Mouse (Mus musculus) liver, adult 2 months (tissue): ENCODE results near the gene Nfkb1.

Experiments
- CTCF ChIP-seq: fragments of 200-500 bp; IDR thresholded peaks from 2 replicates; pipeline ENCODE4 v1.5.1; 2011; ENCODE audit warnings: low read depth, low read length, control low read depth
- POLR2A ChIP-seq: fragments of 200-500 bp; IDR thresholded peaks from 2 replicates; pipeline ENCODE4 v1.6.1; 2011; ENCODE audit warnings: low read length, control low read depth; ENCODE audit not compliant: insufficient read depth; ENCODE audit errors: extremely low read depth

DNA sequence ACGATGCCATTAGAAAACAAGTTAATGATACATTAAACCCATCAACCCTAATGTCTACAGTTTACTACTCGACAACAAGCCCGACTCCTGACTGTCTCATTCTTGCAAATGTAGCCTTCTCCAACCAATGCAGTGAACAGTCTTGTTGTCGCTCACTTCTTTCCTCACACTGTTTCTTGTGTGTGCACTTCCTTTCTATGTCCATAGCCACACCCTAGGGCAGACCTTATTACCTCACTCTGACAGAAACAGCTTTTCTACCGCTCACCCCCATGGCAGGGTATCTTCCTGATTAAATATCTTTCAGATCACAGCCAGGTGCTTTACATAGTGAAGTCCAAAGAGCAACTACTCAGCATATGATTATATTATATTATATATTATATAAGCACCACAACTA, 15.9 kb downstream of the Nfkb1 start:
- TF ChIP-seq CTCF (no peak), POLR2A (no peak)
